Mouse (Mus musculus): ENCODE results near the gene Arfgap3.

The Arfgap3 gene

GRCm38 (mm10) chr15:83345898-83346529 lies 4.0 kb downstream of the Arfgap3 start:
- in situ Hi-C loops (cut with MboI, MseI): no loop called here

GRCm38 (mm10) chr15:83344956-83345355 lies 5.1 kb downstream of the Arfgap3 start:
- in situ Hi-C loops (cut with MboI, MseI): no loop called here

- in situ Hi-C loops (cut with MboI, MseI): no loop called here
Measured at GRCm38 (mm10) chr15:83344157-83344556, 5.9 kb downstream of the Arfgap3 start.

- in situ Hi-C loops (cut with MboI, MseI): no loop called here
Measured at GRCm38 (mm10) chr15:83338908-83339307, 11.1 kb downstream of the Arfgap3 start.

DNA sequence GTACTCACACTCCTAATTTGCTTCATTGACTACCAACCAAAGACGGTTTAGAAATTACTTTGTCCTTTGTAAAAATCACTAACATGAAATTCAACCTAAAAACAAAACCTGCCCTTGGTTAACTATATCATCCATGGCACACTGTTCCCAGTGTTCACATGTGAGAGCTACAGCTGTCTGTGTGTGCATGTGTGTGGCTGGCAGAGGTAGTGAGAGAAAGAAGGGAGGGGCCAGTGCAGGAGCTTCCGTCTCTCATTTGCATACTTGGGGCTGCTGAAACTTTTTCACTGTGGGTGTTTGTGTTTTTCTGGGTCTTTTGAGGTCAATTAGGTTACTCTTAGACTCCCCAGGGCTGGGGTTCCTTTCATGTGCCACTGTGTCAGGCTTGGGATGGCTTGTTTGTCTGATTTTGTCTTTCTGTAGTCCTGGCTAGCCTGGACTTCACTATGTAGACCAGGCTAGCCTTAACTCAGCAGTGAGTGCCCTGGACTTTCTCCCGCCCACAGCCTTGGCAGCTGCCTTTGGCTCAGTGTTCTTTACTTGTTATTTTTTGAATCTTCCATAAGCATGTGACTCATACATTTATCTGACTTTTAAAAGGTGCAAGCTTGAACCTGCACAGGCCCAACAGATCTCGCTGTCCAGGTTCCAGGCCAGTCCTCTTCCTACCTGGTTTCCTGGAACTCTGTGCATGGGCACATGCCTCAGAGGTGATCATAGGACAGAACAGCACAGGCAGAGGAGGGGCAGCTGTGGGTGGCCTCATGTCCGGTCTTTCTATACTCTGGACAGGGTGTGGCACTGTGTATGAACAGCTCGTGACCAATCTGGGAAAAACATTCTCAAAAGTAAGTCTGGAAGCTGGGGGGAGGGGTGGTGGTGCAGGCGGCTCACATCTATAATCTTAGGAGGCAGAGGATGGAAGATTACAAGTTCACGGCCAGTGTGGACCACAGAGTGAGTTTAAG lies 11.9 kb downstream of the Arfgap3 start:
- in situ Hi-C loops (cut with MboI, MseI): no loop called here

GRCm38 (mm10) chr15:83332373-83332772 lies 17.7 kb downstream of the Arfgap3 start:
- in situ Hi-C loops (cut with MboI, MseI): no loop called here

DNA sequence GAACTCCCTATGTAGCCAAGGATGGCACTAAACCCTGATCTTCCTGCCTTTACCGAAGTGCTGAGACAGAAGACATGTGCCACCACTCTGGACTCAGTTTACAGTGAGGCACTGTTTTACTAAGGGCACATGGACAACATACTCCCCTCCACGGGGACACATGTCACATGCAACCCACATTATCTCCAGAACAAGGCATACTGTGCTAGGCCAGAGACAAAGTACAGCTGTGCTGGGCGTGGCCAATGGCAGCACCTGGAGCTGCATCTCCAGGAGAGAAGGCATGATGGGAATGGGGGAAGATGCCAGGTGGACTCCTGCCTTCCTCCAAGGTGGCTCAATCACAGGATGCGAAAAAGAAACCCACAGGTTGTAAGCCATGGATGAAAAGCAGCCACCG lies 21.1 kb downstream of the Arfgap3 start:
- in situ Hi-C loops (cut with MboI, MseI): no loop called here

GRCm38 (mm10) chr15:83323071-83323470 lies 27.0 kb downstream of the Arfgap3 start:
- in situ Hi-C loops (cut with MboI, MseI): loop anchor here (25.0 kb wide), 1 partner anchor 1264 kb away; no protein-coding TSS in a partner anchor

- in situ Hi-C loops (cut with MboI, MseI): loop anchor here (25.0 kb wide), 1 partner anchor 1272 kb away; no protein-coding TSS in a partner anchor
Measured at GRCm38 (mm10) chr15:83314914-83315313, 35.1 kb downstream of the Arfgap3 start.

GRCm38 (mm10) chr15:83309878-83310277 lies 40.2 kb downstream of the Arfgap3 start:
- in situ Hi-C loops (cut with MboI, MseI): loop anchor here (25.0 kb wide), 1 partner anchor 1277 kb away; no protein-coding TSS in a partner anchor

DNA sequence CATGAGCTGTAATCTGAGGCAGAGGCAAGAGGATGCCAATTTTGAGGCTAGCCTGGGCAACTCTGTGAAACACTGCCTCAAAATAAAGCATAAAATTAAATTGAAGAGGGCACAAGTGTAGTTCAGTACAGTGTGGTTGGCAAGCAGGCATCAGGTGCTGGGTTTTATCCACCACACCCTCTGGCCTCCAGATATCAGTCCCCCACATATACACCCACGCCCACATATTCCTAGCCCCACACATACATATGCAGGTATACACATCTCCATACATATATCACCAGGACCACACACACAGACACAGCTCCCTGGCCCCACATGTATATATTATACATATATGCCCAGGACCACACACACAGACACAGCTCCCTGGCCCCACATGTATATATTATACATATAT lies 41.3 kb downstream of the Arfgap3 start:
- in situ Hi-C loops (cut with MboI, MseI): loop anchor here (25.0 kb wide), 1 partner anchor 1279 kb away; no protein-coding TSS in a partner anchor

DNA sequence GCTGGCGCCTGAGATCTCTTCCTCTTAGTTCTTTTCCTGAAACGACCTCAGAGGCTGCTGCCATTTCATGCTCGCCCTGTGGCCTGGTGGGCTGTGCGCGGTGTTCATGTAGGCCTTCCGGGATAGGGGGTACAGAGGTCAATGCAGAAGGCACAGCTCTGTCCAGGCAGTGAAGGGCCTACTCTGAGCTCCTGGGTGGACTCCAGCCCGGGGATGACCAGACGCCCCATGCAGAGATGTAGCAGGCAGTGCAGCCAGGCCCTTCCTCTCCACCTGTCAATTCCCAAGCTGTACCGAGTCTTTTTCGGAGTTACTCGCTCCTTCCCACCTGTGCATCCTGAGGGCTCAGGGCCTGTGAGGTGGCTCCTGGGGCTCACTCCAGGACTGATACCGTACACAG lies 43.9 kb downstream of the Arfgap3 start:
- in situ Hi-C loops (cut with MboI, MseI): loop anchor here (25.0 kb wide), 1 partner anchor 1281 kb away; no protein-coding TSS in a partner anchor

DNA sequence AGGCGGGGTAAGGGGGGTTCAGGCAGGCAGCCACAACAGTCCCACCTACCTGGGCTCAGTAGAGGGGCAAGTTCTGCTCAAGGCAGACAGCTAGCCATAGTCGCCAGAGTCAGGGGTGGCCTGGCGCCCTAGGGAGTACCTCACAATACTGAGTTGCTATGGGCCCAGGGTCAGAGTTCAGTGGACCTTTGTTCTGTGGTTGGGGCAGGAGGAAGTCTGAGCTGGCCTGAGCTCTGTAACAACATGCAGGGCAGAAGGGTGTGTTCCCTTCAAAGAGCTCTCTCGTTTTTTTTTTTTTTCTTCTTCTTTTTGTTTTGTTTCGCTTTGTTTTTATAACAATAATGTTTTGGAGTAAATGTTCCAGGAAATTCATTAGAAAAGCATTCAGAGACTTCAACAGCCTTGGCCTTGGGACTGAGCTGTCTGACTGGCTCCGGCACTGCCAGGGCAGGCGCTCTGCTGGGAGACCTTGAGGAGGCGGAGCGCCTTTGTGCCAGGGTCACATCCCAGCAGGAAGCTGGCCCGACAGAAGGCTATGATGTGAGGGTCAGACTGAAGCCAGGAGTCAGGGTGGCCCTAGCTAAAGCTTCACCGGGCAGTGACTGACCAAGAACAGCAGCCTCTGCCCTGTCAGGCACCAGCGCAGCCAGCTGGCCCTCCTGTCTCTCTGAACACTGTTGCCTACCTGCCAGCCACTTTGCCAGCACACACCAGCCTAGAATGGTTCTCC lies 44.7 kb downstream of the Arfgap3 start:
- in situ Hi-C loops (cut with MboI, MseI): loop anchor here (25.0 kb wide), 1 partner anchor 1282 kb away; no protein-coding TSS in a partner anchor

- in situ Hi-C loops (cut with MboI, MseI): loop anchor here (25.0 kb wide), 1 partner anchor 1283 kb away; no protein-coding TSS in a partner anchor
Measured at GRCm38 (mm10) chr15:83304804-83305191, 45.2 kb downstream of the Arfgap3 start.

- in situ Hi-C loops (cut with MboI, MseI): loop anchor here (25.0 kb wide), 1 partner anchor 1283 kb away; no protein-coding TSS in a partner anchor
Measured at GRCm38 (mm10) chr15:83303656-83304484, 46.2 kb downstream of the Arfgap3 start.

GRCm38 (mm10) chr15:83299916-83300582 lies 50.0 kb downstream of the Arfgap3 start:
- in situ Hi-C loops (cut with MboI, MseI): loop anchor here (25.0 kb wide), 1 partner anchor 1287 kb away; no protein-coding TSS in a partner anchor

GRCm38 (mm10) chr15:83299450-83299849 lies 50.6 kb downstream of the Arfgap3 start:
- in situ Hi-C loops (cut with MboI, MseI): no loop called here

- in situ Hi-C loops (cut with MboI, MseI): no loop called here
Measured at GRCm38 (mm10) chr15:83298810-83299209, 51.2 kb downstream of the Arfgap3 start.

DNA sequence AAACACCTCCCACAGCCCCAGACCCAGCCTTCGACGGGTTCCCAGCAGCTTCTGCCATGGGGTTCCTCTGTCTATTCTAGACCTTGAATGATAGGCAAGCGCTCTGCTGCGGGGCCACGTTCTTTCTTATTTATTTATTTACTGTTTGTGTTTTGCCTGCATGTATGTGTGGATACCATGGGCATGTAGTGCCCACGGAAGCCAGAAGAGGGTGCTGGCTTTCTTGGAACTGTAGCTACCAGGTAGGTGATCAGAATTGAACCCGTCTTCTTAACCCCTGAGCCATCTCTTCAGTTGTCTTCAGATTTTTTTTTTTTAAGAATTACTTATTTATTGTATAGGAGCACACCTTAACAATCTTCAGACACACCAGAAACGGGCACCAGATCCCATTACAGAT lies 51.7 kb downstream of the Arfgap3 start:
- in situ Hi-C loops (cut with MboI, MseI): no loop called here

DNA sequence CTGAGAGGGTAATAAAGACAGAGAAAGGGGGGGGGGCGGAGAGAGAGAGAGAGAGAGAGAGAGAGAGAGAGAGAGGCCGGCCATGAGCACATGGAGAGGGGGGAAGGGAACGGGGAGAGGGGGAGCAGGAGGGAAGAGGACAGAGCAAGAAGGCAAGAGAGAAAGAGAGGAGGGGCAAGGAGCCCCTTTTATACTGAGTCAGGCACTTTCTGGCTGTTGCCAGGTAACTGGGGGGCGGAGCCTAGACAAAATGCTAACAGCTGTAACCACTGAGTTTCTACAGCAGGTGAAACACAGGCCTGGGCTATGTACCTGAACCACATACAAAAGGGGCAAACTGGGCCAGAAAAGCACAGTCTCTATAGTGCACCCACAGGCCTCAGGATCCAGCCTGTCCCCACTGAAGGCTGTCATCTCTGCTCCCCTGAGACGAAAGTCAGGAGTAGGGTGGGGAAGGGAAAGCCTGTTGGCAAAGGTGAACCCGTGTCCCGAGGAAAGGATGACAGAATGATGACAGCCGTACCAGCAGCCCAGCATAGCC lies 53.2 kb downstream of the Arfgap3 start:
- in situ Hi-C loops (cut with MboI, MseI): no loop called here
